Mouse (Mus musculus): ENCODE results near the gene Gprasp1. TPM values are rescaled to one million over a fixed set of nuclear protein-coding genes. Genes with fewer than 3 reads are reported as not detected.
A peak's percentile ranks its signal among the peaks of the same experiment; 100 is the strongest.
"Not testable (repeated sequence)": the region's sequence is repeated elsewhere in the genome, so short reads cannot be mapped to it uniquely, and the experiment has no call there.

The Gprasp1 gene
- polyA plus RNA-seq, 1 experiment from 2014 or later, result 8.3 TPM

GRCm38 (mm10) chrX:135838521-135839360, 96.2 kb downstream of the Gprasp1 start, which contains the start of gene Gprasp2:
Gene Gprasp2, plus strand, starts transcription at chrX:135839034.
- H3K9ac ChIP-seq; H3K9me3 ChIP-seq (replicated peaks); ATAC-seq (ENCODE audit: low read depth); H3K36me3 ChIP-seq; H3K27ac ChIP-seq; H3K4me1 ChIP-seq (replicated peaks); DNase-seq; H3K27me3 ChIP-seq: not testable (repeated sequence)
- Histone ChIP-seq H3K4me2 (peak within 1 kb of the TSS; percentile 63), H3K4me3 (replicated peaks) (peak within 1 kb of the TSS; percentile 37)
- 20% methylated on average over 32 of the region's 32 CpGs for WGBS (ENCODE audit: insufficient replicate concordance)

DNA sequence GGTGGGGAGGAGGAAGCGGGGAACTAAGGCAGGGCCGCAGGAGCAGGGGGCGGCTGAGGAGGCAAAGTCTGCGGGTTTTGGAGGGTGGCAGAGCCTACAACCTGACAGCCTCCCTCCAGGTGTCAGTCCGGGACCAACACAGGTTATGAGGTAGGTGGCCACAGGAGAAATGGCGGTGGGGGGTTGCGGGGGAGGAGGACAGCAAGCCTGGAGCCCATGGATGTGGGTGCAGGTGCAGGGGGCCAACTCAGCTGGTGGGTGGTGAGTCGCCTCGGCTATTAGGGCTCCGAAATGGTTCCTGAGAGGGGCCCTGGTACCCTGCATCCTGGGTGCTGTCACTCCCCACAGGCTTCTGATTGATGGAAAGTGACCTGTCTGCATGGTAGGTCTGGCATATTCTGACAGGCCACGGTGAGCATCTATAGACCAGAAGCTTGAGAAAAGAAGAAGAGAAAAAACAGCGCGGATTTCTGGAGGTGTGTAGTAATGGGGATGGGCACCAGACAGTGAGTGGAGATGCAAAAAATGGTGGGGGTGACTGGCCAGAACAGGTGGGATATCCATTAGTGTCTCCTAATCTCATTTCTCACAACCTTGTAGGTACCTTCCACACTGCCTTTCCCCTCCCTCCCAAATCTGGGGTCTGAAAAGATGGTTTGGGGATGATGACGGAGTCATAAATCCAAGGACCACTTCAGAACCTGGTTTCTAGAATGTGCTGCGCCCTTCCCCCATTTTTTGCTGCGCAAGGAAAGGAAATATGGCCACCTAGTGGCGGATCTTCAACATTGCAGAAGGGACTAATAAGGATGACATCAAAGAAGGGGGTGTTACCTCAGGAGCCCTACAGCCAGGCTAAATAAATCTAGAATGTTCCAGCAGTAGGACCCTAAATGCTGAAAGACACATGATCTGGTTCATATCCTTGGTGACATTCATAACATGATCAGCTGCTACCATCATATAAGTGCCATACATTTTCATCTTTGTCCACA, 97.2 kb downstream of the Gprasp1 start:
- H3K4me3 ChIP-seq (replicated peaks), result peak overlapping the region; percentile 37
- H3K4me2 ChIP-seq, result peak overlapping the region; percentile 63
- DNase-seq; H3K27ac ChIP-seq; H3K9ac ChIP-seq; H3K4me1 ChIP-seq (replicated peaks); H3K27me3 ChIP-seq; H3K36me3 ChIP-seq; H3K9me3 ChIP-seq (replicated peaks); ATAC-seq (ENCODE audit: low read depth): not testable (repeated sequence)
- WGBS (ENCODE audit: insufficient replicate concordance), result 18% methylated on average over 16 of the region's 17 CpGs

MicroRNAs within 50 kb of the gene (microRNA counts, 519-probe panel; counts per million panel counts)
- 114 counts per million for microRNA mmu-miR-1970

Small RNAs within 50 kb of the gene (microRNA-seq; reads per million reads assigned to microRNA genes)
- not detected for gene Mir1970
- gene Mir7646, result not detected

Other genes starting within 250 kb of the Gprasp1 start
- not detected in 2 replicates for gene AV320801, start 248.1 kb upstream of the Gprasp1 start, polyA plus RNA-seq (2015; fragmentation: Nextera tagmentation; extraction: Ambion mirVana)
- 0.14 TPM in 1 of 2 replicates, not detected in the other for gene Nxf7, start 144.0 kb upstream of the Gprasp1 start, polyA plus RNA-seq (2015; fragmentation: Nextera tagmentation; extraction: Ambion mirVana)
- not detected in 2 replicates for gene Prame, start 115.0 kb upstream of the Gprasp1 start, polyA plus RNA-seq (2015; fragmentation: Nextera tagmentation; extraction: Ambion mirVana)
- gene Tcp11x2, start 48.9 kb upstream of the Gprasp1 start, polyA plus RNA-seq (2015; fragmentation: Nextera tagmentation; extraction: Ambion mirVana), result not detected in 2 replicates
- not detected in 2 replicates for gene Tmsb15a, start 17.5 kb upstream of the Gprasp1 start, polyA plus RNA-seq (2015; fragmentation: Nextera tagmentation; extraction: Ambion mirVana)
- gene Armcx5, start within 50 bp of the Gprasp1 start, polyA plus RNA-seq (2015; fragmentation: Nextera tagmentation; extraction: Ambion mirVana), result 3.5 and 3.8 TPM in 2 replicates
- 12.8 and 15.5 TPM in 2 replicates for gene Bhlhb9, start 54.9 kb downstream of the Gprasp1 start, polyA plus RNA-seq (2015; fragmentation: Nextera tagmentation; extraction: Ambion mirVana)
- gene Gprasp2, start 96.3 kb downstream of the Gprasp1 start, polyA plus RNA-seq (2015; fragmentation: Nextera tagmentation; extraction: Ambion mirVana), result 1.4 TPM in 2 replicates

Data from liver, embryonic 13.5 days (tissue).